Mouse (Mus musculus) gastrocnemius, adult 2 months (tissue): ENCODE results near the gene Luc7l2. TPM values are rescaled to one million over a fixed set of nuclear protein-coding genes. Genes with fewer than 3 reads are reported as not detected.

Source experiments
- DNase-seq: peaks from one replicate; pipeline ENCODE4 v3.0.0; 2022
- H3K27ac ChIP-seq: fragments of 200-600 bp; 2 replicates; pipeline ENCODE4 v1.8.1; 2022; ENCODE audit warnings: mild to moderate bottlenecking
- H3K4me3 ChIP-seq: fragments of 200-600 bp; 2 replicates; pipeline ENCODE4 v1.8.1; 2022; ENCODE audit warnings: mild to moderate bottlenecking, moderate library complexity
- CTCF ChIP-seq: fragments of 200-600 bp; IDR thresholded peaks from 2 replicates; pipeline ENCODE4 v1.8.1; 2022; ENCODE audit warnings: antibody characterized with exemption, mild to moderate bottlenecking, moderate library complexity
- intact Hi-C: fragments of 180-260 bp; cut with DNase I; formaldehyde crosslinking; loops from one replicate; pipeline ENCODE4 v1.15.1; 2025
- long read RNA-seq, 2 experiments: library from polyadenylated mRNA; stranded (forward); transcript quantifications; one replicate each; pipeline ENCODE4 v2.0.0; 2021
- total RNA-seq, 2 experiments: library from RNA; stranded (reverse); gene quantifications; 2 replicates each; pipeline ENCODE4 v1.2.3; 2021

Luc7l2 gene
- total RNA-seq: 100 to 1,000 TPM; 128 to 134 TPM
- long read RNA-seq, experiment 1, full-length matches to known transcripts: 25 of 75 reads
- long read RNA-seq, experiment 1, partial matches to known transcripts: 24 of 75 reads
- long read RNA-seq, experiment 1, other reads (novel, unspliced or antisense): 26 of 75 reads
- long read RNA-seq, experiment 2, full-length matches to known transcripts: 13 of 62 reads
- long read RNA-seq, experiment 2, partial matches to known transcripts: 29 of 62 reads
- long read RNA-seq, experiment 2, other reads (novel, unspliced or antisense): 20 of 62 reads

DNA sequence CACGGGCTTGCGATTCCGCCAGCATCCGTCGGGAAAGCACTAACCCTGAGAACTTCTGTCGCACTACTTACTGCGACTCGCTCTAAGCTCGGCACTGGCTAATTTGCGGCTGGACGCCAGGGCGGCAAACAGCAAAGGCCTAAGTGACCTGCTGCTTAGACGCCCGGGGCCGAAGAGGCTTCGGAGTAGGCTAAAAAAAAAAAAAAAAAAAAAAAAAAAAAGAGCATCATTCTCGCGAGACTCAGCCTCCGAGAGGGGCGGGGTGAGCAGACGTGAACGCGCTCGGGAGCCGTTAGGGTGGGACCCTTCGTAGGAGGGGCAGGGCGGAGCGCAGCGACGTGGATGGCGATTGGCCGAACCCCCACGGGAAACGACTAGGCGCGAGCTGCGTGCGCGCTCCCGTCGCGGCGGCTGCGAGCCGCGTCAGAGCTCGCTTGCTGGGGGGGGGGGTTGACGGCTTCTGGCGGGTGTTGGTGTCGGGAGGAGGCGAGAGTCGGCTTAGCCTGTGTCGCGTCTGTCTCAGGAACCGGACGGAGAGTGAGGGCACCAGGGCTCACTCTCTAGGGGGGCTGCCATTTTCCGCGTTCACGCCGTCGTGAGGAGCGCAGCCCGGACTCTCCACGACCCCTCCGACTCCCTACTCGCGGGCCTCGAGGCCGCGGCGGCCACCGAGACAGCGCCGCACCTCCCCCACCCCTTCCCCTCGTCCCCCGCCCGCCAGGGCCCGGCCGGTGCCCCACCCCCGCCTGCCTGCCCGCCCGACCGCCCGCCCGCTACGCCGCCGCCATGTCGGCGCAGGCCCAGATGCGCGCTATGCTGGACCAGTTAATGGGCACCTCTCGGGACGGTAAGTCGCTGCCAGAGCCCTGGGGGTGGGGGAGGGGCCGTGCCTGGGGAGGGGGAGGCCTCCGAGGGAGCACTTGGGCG, at the start of gene Luc7l2:
Gene Luc7l2, plus strand, starts transcription at position 273 of the 927 bp plus-strand sequence.
- intact Hi-C loops: no loop called here
- peak within 1 kb of the TSS; percentile 82 for H3K4me3 ChIP-seq
- peak; percentile 99 for DNase-seq
- no peak for TF ChIP-seq CTCF
- H3K27ac ChIP-seq: peak within 1 kb of the TSS; percentile 100

- intact Hi-C loops: no loop called here
- Histone ChIP-seq H3K4me3 (no peak overlapping the region), H3K27ac (no peak overlapping the region)
- no peak for DNase-seq
- TF ChIP-seq CTCF: no peak
Observed at GRCm38 (mm10) chr6:38512096-38512495, 39.0 kb upstream of the Luc7l2 start.

- no peak overlapping the region for H3K27ac ChIP-seq
- DNase-seq: no peak
- intact Hi-C loops: no loop called here
- H3K4me3 ChIP-seq: no peak overlapping the region
- TF ChIP-seq CTCF: no peak
Observed at GRCm38 (mm10) chr6:38512830-38513229, 38.3 kb upstream of the Luc7l2 start.

GRCm38 (mm10) chr6:38515201-38515600, 35.9 kb upstream of the Luc7l2 start:
- TF ChIP-seq CTCF: no peak
- no peak overlapping the region for H3K27ac ChIP-seq
- no peak overlapping the region for H3K4me3 ChIP-seq
- peak; percentile 43 for DNase-seq
- intact Hi-C loops: no loop called here

GRCm38 (mm10) chr6:38523851-38524250, 27.3 kb upstream of the Luc7l2 start:
- no peak for TF ChIP-seq CTCF
- no peak overlapping the region for H3K27ac ChIP-seq
- no peak overlapping the region for H3K4me3 ChIP-seq
- DNase-seq: no peak
- intact Hi-C loops: no loop called here

DNA sequence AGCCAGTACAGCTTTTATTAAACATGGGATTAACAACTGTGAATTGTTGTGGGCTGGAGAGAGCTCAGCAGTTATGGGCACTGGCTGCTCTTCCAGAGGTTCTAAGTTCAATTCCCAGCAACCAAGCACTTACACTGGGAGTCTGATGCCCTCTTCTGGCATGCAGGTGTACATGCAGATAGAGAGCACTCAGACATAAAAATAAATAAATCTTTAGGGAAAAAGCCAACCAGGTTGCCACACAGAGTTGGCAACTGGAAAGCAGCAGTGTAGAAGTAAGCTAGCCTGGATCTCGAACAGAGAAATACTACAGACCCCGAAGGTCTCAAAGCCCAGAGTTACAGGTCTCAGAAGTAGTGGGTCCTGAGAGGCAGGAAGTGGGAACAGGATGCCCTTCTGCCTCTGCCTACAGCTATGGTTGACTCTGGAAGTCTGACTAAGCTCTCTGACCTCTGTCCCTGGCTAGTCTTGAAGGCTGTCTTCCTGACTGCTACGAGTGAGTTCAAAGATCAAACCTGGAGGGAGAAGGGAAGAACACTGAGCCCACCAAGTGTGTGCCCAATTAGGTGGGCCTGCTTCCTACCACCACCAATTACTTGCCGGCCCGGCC, 19.8 kb upstream of the Luc7l2 start:
- no peak overlapping the region for H3K4me3 ChIP-seq
- H3K27ac ChIP-seq: peak overlapping the region; percentile 25; the same call in 1 of the 2 replicates
- TF ChIP-seq CTCF: peak; percentile 79
- intact Hi-C loops: loop anchor here (5.0 kb wide), 1 partner anchor 99 kb away; the partner anchor contains the start of gene Ubn2
- DNase-seq: no peak

- intact Hi-C loops: loop anchor here (1.0 to 5.0 kb wide), 2 partner anchors 40 to 100 kb away; partner anchors contain the start of gene Ubn2
- TF ChIP-seq CTCF: no peak
- Histone ChIP-seq H3K27ac (peak overlapping the region; percentile 100), H3K4me3 (peak overlapping the region; percentile 100)
- DNase-seq: peak; percentile 56
Observed at GRCm38 (mm10) chr6:38532500-38533420, 18.4 kb upstream of the Luc7l2 start.

GRCm38 (mm10) chr6:38533428-38534405, 17.4 kb upstream of the Luc7l2 start, which contains the start of gene Fmc1:
Gene Fmc1 (plus strand): TSS chr6:38533502.
- DNase-seq: peak; percentile 98
- peak within 1 kb of the TSS; percentile 100 for H3K27ac ChIP-seq
- peak within 1 kb of the TSS; percentile 100 for H3K4me3 ChIP-seq
- TF ChIP-seq CTCF: peak; percentile 46
- intact Hi-C loops: loop anchor here (1.0 to 5.0 kb wide), 2 partner anchors 41 to 101 kb away; partner anchors contain the start of gene Ubn2

DNA sequence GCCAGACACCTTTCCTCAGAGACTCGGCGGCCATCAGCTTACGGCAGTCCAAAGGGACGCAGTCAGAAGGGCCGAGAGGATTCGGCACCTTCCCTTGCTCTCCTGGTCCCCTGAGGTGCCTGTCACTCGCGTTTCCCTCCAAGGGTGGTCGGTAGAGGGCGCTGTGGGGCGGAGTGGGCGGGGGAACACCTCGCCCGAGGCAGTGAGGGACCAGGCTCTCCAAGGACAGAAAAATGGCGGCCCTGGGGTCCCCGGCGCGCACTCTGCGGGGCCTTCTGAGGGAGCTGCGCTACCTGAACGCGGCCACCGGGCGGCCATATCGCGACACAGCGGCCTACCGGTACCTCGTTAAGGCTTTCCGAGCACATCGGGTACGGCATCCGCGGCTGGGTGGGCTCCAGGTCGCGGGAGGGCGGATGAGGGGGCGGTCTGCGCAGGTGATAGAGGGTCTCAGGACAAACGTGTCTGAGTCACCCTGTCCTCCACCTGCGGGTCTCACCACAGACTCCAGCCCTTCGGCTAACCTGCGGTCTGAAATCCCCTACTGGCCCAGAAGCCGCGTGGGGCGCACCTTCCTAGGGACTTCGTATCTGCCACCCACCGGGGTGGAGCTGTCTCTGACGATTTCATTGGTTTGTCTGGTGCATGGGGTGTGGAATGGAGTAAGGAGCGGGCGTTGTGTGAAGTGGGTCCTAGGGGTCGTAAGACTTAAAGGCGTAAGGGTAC, 16.3 kb upstream of the Luc7l2 start:
- DNase-seq: peak; percentile 98
- peak; percentile 87 for TF ChIP-seq CTCF
- Histone ChIP-seq H3K27ac (peak overlapping the region; percentile 100), H3K4me3 (peak overlapping the region; percentile 100)
- intact Hi-C loops: loop anchor here (1.0 to 5.0 kb wide), 2 partner anchors 15 to 103 kb away; partner anchors contain the start of gene Ubn2

DNA sequence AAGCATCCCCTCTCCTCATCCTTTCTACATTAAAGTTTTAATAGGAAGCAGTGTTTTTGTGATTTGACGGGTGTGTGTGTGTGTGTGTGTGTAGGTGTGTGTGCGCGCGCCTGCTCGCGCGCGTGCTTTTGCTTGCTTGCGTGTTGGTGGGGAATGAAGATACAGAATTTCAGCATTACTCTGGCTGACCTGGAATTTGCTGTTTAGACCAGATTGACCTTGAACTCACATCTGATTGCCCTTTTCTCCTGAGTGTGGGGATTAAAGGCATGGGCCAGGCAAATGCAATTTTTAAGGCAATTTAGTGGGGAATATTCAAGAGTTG, 15.8 kb upstream of the Luc7l2 start:
- intact Hi-C loops: loop anchor here (1.0 kb wide), 1 partner anchor 15 kb away; no protein-coding TSS in a partner anchor
- Histone ChIP-seq H3K4me3 (peak overlapping the region; percentile 100), H3K27ac (peak overlapping the region; percentile 100)
- no peak for TF ChIP-seq CTCF
- no peak for DNase-seq
